Mouse (Mus musculus) CH12.LX (cell line): ENCODE measurements around the gene Alox12b. TPM values are rescaled to one million over a fixed set of nuclear protein-coding genes. Genes with fewer than 3 reads are reported as not detected.

Experiments used
- DNase-seq: peaks from one replicate; pipeline ENCODE4 v3.0.0-alpha.2; 2013; ENCODE audit errors: extremely low read depth
- H3K27ac ChIP-seq: 2 replicates; pipeline ENCODE4 v1.5.1; 2012; ENCODE audit warnings: low read depth, mild to moderate bottlenecking, control low read depth, moderate library complexity; ENCODE audit not compliant: insufficient read depth
- H3K27me3 ChIP-seq: replicated peaks from 2 replicates; pipeline ENCODE3; 2012; ENCODE audit warnings: inconsistent platforms
- H3K36me3 ChIP-seq, 2 experiments: replicated peaks in 1 of 2; 2 replicates each; pipeline versions ENCODE3 to v1.6.1; 2012; ENCODE audit warnings: inconsistent platforms in 1 of 2, low read length in 1 of 2, mild to moderate bottlenecking in 1 of 2, mixed read lengths in 1 of 2, moderate library complexity in 1 of 2; ENCODE audit not compliant: control insufficient read depth in 1 of 2, insufficient read depth in 1 of 2
- H3K4me1 ChIP-seq, 2 experiments: 2 replicates each; pipeline ENCODE4 v1.6.1; 2012; ENCODE audit warnings: inconsistent platforms in 1 of 2, moderate library complexity in 1 of 2; ENCODE audit not compliant: insufficient read depth in 2 of 2, control insufficient read depth in 1 of 2
- H3K4me2 ChIP-seq: 2 replicates; pipeline ENCODE4 v1.6.1; 2012; ENCODE audit warnings: low read depth, mild to moderate bottlenecking, control low read depth; ENCODE audit not compliant: poor library complexity, insufficient read depth, severe bottlenecking
- H3K4me3 ChIP-seq, 3 experiments: fragments of 150-350 bp in 1 of 3; sonication (generic) in 1 of 3; replicated peaks in 1 of 3; 2 replicates each; pipeline versions ENCODE3 to v1.5.1; 2011 to 2012; ENCODE audit warnings: low read depth in 2 of 3, low read length in 2 of 3, mild to moderate bottlenecking in 2 of 3, moderate library complexity in 2 of 3, control low read depth in 1 of 3, improper control_type of control experiment in 1 of 3, inconsistent platforms in 1 of 3, mixed read lengths in 1 of 3; ENCODE audit not compliant: poor library complexity in 1 of 3
- H3K79me2 ChIP-seq: replicated peaks from 2 replicates; pipeline ENCODE4 v1.6.1; 2012; ENCODE audit warnings: mild to moderate bottlenecking, moderate library complexity; ENCODE audit not compliant: control insufficient read depth, poor library complexity, insufficient read depth, severe bottlenecking; ENCODE audit errors: extremely low read depth
- H3K9ac ChIP-seq: 2 replicates; pipeline ENCODE4 v1.6.1; 2012; ENCODE audit warnings: low read depth, mild to moderate bottlenecking, control low read depth, moderate library complexity; ENCODE audit not compliant: insufficient read depth
- H3K9me3 ChIP-seq: replicated peaks from 2 replicates; pipeline ENCODE3; 2012; ENCODE audit warnings: low read length, inconsistent platforms, mixed read lengths
- CHD1 ChIP-seq: IDR thresholded peaks from 2 replicates; pipeline ENCODE4 v1.6.1; 2012; ENCODE audit warnings: low read depth, low read length, improper control_type of control experiment, inconsistent platforms
- CHD2 ChIP-seq: IDR thresholded peaks from 2 replicates; pipeline ENCODE4 v1.6.1; 2011; ENCODE audit warnings: low read length, improper control_type of control experiment
- CTCF ChIP-seq, 2 experiments: IDR thresholded peaks in 1 of 2; conservative IDR thresholded peaks in 1 of 2; 2 replicates each; pipeline ENCODE4 v1.5.1; 2011 to 2012; ENCODE audit warnings: low read depth in 2 of 2, low read length in 2 of 2, improper control_type of control experiment in 1 of 2, inconsistent platforms in 1 of 2, mild to moderate bottlenecking in 1 of 2, moderate library complexity in 1 of 2
- E2F4 ChIP-seq: IDR thresholded peaks from 2 replicates; pipeline ENCODE4 v1.6.1; 2011; ENCODE audit warnings: low read depth, low read length, improper control_type of control experiment; ENCODE audit not compliant: insufficient replicate concordance
- ELF1 ChIP-seq: IDR thresholded peaks from 2 replicates; pipeline ENCODE4 v1.6.1; 2014; ENCODE audit warnings: low read depth, mild to moderate bottlenecking, inconsistent platforms, low read length, improper control_type of control experiment
- EP300 ChIP-seq: IDR thresholded peaks from 2 replicates; pipeline ENCODE4 v1.6.1; 2011; ENCODE audit warnings: low read length, improper control_type of control experiment
- ETS1 ChIP-seq: conservative IDR thresholded peaks from 2 replicates; pipeline ENCODE4 v1.6.1; 2012; ENCODE audit warnings: low read depth, mild to moderate bottlenecking, inconsistent platforms, low read length, improper control_type of control experiment, moderate library complexity
- GABPA ChIP-seq: IDR thresholded peaks from 2 replicates; pipeline ENCODE4 v1.6.1; 2012; ENCODE audit warnings: low read depth, low read length, improper control_type of control experiment, inconsistent platforms; ENCODE audit not compliant: insufficient replicate concordance
- HCFC1 ChIP-seq: IDR thresholded peaks from 2 replicates; pipeline ENCODE4 v1.6.1; 2012; ENCODE audit warnings: low read depth, mild to moderate bottlenecking, inconsistent platforms, low read length, improper control_type of control experiment
- IRF4 ChIP-seq: IDR thresholded peaks from 2 replicates; pipeline ENCODE4 v1.6.1; 2014; ENCODE audit warnings: low read depth, mild to moderate bottlenecking, inconsistent platforms, low read length, improper control_type of control experiment
- JUND ChIP-seq: conservative IDR thresholded peaks from 2 replicates; pipeline ENCODE4 v1.6.1; 2011; ENCODE audit warnings: low read depth, low read length, improper control_type of control experiment
- MAX ChIP-seq: IDR thresholded peaks from 2 replicates; pipeline ENCODE4 v1.6.1; 2011; ENCODE audit warnings: low read length, improper control_type of control experiment
- MEF2A ChIP-seq: IDR thresholded peaks from 2 replicates; pipeline ENCODE4 v1.6.1; 2014; ENCODE audit warnings: low read depth, mild to moderate bottlenecking, inconsistent platforms, low read length, improper control_type of control experiment, borderline replicate concordance
- MXI1 ChIP-seq: IDR thresholded peaks from 2 replicates; pipeline ENCODE4 v1.6.1; 2011; ENCODE audit warnings: mild to moderate bottlenecking, low read depth, low read length, improper control_type of control experiment
- NRF1 ChIP-seq: IDR thresholded peaks from 2 replicates; pipeline ENCODE4 v1.6.1; 2014; ENCODE audit warnings: low read depth, mild to moderate bottlenecking, inconsistent platforms, low read length, improper control_type of control experiment, moderate library complexity
- POLR2AphosphoS2 ChIP-seq: IDR thresholded peaks from 2 replicates; pipeline ENCODE4 v1.6.1; 2011; ENCODE audit warnings: low read depth, low read length, improper control_type of control experiment
- RAD21 ChIP-seq: IDR thresholded peaks from 2 replicates; pipeline ENCODE4 v1.6.1; 2011; ENCODE audit warnings: low read depth, mild to moderate bottlenecking, low read length, improper control_type of control experiment, moderate library complexity
- RCOR1 ChIP-seq: conservative IDR thresholded peaks from 2 replicates; pipeline ENCODE4 v1.6.1; 2012; ENCODE audit warnings: low read depth, mild to moderate bottlenecking, inconsistent platforms, low read length, improper control_type of control experiment
- TBP ChIP-seq: conservative IDR thresholded peaks from 2 replicates; pipeline ENCODE4 v1.6.1; 2011; ENCODE audit warnings: low read depth, low read length, improper control_type of control experiment
- UBTF ChIP-seq: IDR thresholded peaks from 2 replicates; pipeline ENCODE4 v1.6.1; 2012; ENCODE audit warnings: low read depth, mild to moderate bottlenecking, inconsistent platforms, low read length, improper control_type of control experiment, moderate library complexity
- USF2 ChIP-seq: conservative IDR thresholded peaks from 2 replicates; pipeline ENCODE4 v1.6.1; 2011; ENCODE audit warnings: low read depth, low read length, improper control_type of control experiment
- ZKSCAN1 ChIP-seq: IDR thresholded peaks from 2 replicates; pipeline ENCODE4 v1.6.1; 2012; ENCODE audit warnings: low read depth, inconsistent platforms, low read length, improper control_type of control experiment, borderline replicate concordance
- ZNF384 ChIP-seq: IDR thresholded peaks from 2 replicates; pipeline ENCODE4 v1.6.1; 2012; ENCODE audit warnings: low read depth, low read length, improper control_type of control experiment, inconsistent platforms
- dilution Hi-C: fragments of 300-500 bp; cut with MboI; formaldehyde crosslinking; loops from 2 replicates; pipeline ENCODE4 v1.14.3; 2020; ENCODE audit warnings: low sequenced_read_pairs; ENCODE audit not compliant: extremely low pct_unique_long_range_greater_than_20kb, extremely low pct_ligation_motif_present
- in situ Hi-C: fragments of 300-500 bp; cut with MboI; formaldehyde crosslinking; loops from 3 replicates; pipeline ENCODE4 v1.14.3; 2019; ENCODE audit warnings: low sequenced_read_pairs, low pct_ligation_motif_present, low pct_unique_long_range_greater_than_20kb, mixed read lengths
- polyA plus RNA-seq: library from polyadenylated mRNA; unstranded; fragments of >175 nt; gene quantifications from 2 replicates; pipeline ENCODE4 v1.2.1, GENCODE M21; 2012; ENCODE audit warnings: low read depth; ENCODE audit not compliant: insufficient read length
- total RNA-seq, 2 experiments: library from RNA; depleted of rRNA; stranded (reverse); fragments of 300-350 nt in 1 of 2; fragments of >200 nt in 1 of 2; gene quantifications; 2 replicates each; pipeline ENCODE4 v1.2.3; 2012 to 2014

Alox12b gene
- total and polyA plus RNA-seq, 3 experiments: not detected

DNA sequence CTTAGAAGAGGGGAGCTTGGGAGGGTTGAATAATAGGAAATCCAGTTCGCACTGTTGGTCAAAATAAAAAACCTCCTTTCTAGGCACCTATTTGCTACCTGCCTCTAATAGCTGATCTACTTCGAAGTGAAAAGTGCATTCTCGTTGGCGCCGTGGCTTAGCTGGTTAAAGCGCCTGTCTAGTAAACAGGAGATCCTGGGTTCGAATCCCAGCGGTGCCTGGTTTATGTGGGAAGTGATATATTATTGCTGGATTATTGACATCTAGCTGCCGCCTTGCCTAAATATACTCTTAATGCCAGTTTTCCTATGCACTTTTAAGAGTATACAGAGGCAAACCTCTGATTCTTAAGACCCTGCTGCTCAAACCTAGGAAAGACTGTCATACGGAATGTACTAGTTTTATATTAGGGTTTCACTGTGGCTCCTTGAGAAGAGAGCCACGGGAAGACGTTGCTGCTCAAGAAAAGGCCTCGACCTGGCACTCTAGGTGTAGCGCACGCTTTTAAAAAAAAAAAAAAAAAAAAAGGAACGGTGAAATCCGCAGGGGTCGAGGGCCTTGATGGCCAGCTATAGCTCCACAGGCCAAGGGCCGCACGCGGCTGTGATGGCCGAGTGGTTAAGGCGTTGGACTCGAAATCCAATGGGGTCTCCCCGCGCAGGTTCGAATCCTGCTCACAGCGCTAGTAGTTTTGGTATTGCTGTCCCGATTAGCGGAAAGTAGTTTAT, 46.3 kb upstream of the Alox12b start (continued):
- TF ChIP-seq ZNF384 (peak; percentile 99), JUND (peak; percentile 72; the same call in 1 of the 2 replicates), MAX (0 out of 2 replicates have a peak, but pooled peaks have one; percentile 41), E2F4 (peak; percentile 88; the same call in 1 of the 2 replicates), EP300 (no peak), GABPA (no peak), MEF2A (peak; percentile 77), UBTF (no peak), HCFC1 (peak; percentile 61), USF2 (no peak), RAD21 (no peak; the same call in 1 of the 2 replicates), IRF4 (peak; percentile 75; the same call in 1 of the 2 replicates), ZKSCAN1 (no peak), NRF1 (peak; percentile 70), TBP (peak; percentile 99), ETS1 (peak; percentile 43; the same call in 1 of the 2 replicates), CHD1 (no peak), CTCF (conservative IDR thresholded peaks at IDR 0.05 in 1 of 2, IDR thresholded peaks at IDR 0.05 in 1 of 2; ENCODE audit: low read depth in 2 of 2, low read length in 2 of 2) (no peak), MXI1 (peak; percentile 60; the same call in 1 of the 2 replicates), RCOR1 (0 out of 2 replicates have a peak, but pooled peaks have one; percentile 25)

DNA sequence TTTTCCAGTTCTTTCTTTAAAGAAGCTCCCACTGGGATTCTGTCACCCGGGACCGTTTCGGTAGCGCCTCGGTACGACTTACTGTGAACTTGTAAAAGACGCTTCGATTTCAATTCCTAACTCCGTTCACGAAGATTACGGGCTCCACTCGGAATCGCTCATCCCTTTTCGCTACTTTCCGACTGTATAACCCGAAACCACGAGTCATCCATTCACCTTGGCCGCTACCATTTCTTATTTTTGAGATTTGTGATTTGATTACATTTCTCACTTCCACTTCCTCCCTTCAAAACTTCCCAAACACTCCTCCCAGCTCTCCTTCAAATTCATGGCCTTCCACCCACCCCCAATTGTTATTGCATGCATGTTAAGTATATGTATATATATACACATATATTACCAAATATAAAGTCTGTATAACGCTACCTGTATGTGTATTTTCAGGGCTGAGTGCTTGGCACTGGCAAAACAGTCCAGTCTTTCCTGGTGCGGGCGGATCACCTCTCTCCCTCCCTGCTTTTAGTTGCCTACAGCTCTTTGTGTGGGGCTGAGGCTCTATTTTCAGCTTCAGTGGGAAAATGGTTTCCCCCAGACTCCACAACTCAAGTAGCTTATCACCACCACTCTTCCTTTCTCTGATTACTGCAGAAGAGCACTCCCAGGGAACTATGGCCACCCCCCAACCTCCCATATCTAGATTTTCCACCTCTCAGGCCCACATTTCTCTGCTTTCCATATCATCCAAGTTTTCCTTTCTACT, 45.6 kb upstream of the Alox12b start:
- Histone ChIP-seq H3K4me3 (peak overlapping the region in 2 of 3 experiments; percentile 35 to 42), H3K9me3 (no peaks in the 10 kb centered on the region), H3K4me2 (peak overlapping the region; percentile 60), H3K4me1 (peaks cover 0 to 24% of the 10 kb centered on the region in 2 experiments; a peak in 2 of 4 replicates), H3K27me3 (peaks cover 52% of the 10 kb centered on the region), H3K9ac (peak overlapping the region; percentile 25; the same call in 1 of the 2 replicates), H3K36me3 (peaks cover 33 to 38% of the 10 kb centered on the region in 2 experiments), H3K27ac (no peak overlapping the region), H3K79me2 (no peaks in the 10 kb centered on the region)
- no peak for DNase-seq
- dilution Hi-C loops (no loop called here), in situ Hi-C loops (no loop called here)
- no peak for TF ChIP-seq EP300
- no peak for TF ChIP-seq MEF2A
- TF ChIP-seq CHD2: no peak
- no peak for TF ChIP-seq POLR2AphosphoS2
- TF ChIP-seq ELF1: no peak
